In the genomic region with DNA sequence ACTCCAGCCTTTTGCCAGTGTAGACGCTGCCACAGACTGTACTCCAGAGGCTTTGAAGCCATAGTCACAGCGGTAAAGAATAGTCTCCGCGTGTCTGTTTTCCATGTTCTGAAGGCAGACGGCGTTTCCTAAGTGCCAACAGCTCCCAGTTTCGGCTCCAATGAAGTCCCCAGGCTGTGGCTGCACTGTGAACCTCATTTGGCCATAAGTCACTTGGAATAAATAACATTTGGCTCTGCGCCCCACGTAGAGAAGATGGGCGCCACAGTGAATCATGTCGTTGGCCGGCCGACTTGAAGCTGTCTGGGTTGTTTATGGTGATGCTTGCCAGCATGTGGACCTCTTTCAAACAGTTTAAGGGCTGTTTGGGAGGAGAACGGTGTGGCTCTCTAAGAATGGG, we compare ENCODE assay signal across 15 mouse cellular contexts.
A peak's percentile ranks its signal among the peaks of the same experiment; 100 is the strongest.
DNase-seq lines count a peak whose midpoint lies in the region; ATAC-seq and TF ChIP-seq lines count a peak whose summit lies in the region.
"Had no signal": no experiment of that assay in that cellular context is flagged by ENCODE, and none has a peak within 500 bp of the region (broad histone marks: within the 10 kb centered on the region; RNA-seq: fewer than 3 reads in every experiment).

No protein-coding gene starts in this region.

- H3K4me3 ChIP-seq in hindbrain, postnatal 0 days (ENCODE audit: low read length), result no peak overlapping the region
- no peak overlapping the region for H3K4me3 ChIP-seq in hindbrain, embryonic 13.5 days
- no peak overlapping the region for H3K4me3 ChIP-seq in lung, embryonic 14.5 days (ENCODE audit: low read depth, low read length)
- no peak overlapping the region for H3K4me3 ChIP-seq in lung, postnatal 0 days (ENCODE audit: low read depth, low read length)
- no peak overlapping the region for H3K4me3 ChIP-seq in midbrain, embryonic 16.5 days (ENCODE audit: low read depth, low read length)
- H3K4me3 ChIP-seq: embryonic facial prominence, embryonic 15.5 days; liver, embryonic 15.5 days; neural tube, embryonic 12.5 days had no signal

- WGBS in hindbrain, postnatal 0 days, result 49% methylated on average over 14 of the region's 14 CpGs
- 83% methylated on average over 14 of the region's 14 CpGs for WGBS in hindbrain, embryonic 13.5 days
- whole genome bisulfite sequencing in lung, embryonic 14.5 days, result 57% methylated on average over 14 of the region's 14 CpGs
- 58% methylated on average over 14 of the region's 14 CpGs for WGBS in lung, postnatal 0 days
- WGBS in midbrain, embryonic 16.5 days, result 90% methylated on average over 14 of the region's 14 CpGs

- H3K27me3 ChIP-seq in hindbrain, postnatal 0 days (ENCODE audit: insufficient read depth, low read length), result no peaks in the 10 kb centered on the region
- H3K27me3 ChIP-seq in hindbrain, embryonic 13.5 days, result no peaks in the 10 kb centered on the region
- no peaks in the 10 kb centered on the region for H3K27me3 ChIP-seq in lung, embryonic 14.5 days (ENCODE audit: insufficient read depth, low read length)
- H3K27me3 ChIP-seq in lung, postnatal 0 days (replicated peaks; ENCODE audit: insufficient read depth, low read length), result no peaks in the 10 kb centered on the region
- H3K27me3 ChIP-seq in midbrain, embryonic 16.5 days (ENCODE audit: control insufficient read depth, insufficient read depth, low read depth, low read length), result no peaks in the 10 kb centered on the region
- H3K27me3 ChIP-seq: embryonic facial prominence, embryonic 15.5 days; liver, embryonic 15.5 days; neural tube, embryonic 12.5 days had no signal

- no peak for TF ChIP-seq CTCF in hindbrain, postnatal 0 days (IDR thresholded peaks at IDR 0.05; ENCODE audit: low read depth)
- TF ChIP-seq CTCF in lung, embryonic 14.5 days (IDR thresholded peaks at IDR 0.05; ENCODE audit: low read depth), result no peak
- no peak for TF ChIP-seq CTCF in lung, postnatal 0 days (IDR thresholded peaks at IDR 0.05)

- no peak for TF ChIP-seq EP300 in lung, postnatal 0 days (IDR thresholded peaks at IDR 0.05)

- H3K27ac ChIP-seq in hindbrain, postnatal 0 days, result no peak overlapping the region
- H3K27ac ChIP-seq in hindbrain, embryonic 13.5 days, result no peak overlapping the region
- H3K27ac ChIP-seq in lung, embryonic 14.5 days (ENCODE audit: low read depth), result peak overlapping the region; percentile 14; the same call in 1 of the 2 replicates
- H3K27ac ChIP-seq in lung, postnatal 0 days (ENCODE audit: low read length), result no peak overlapping the region
- no peak overlapping the region for H3K27ac ChIP-seq in midbrain, embryonic 16.5 days (ENCODE audit: low read length)
- H3K27ac ChIP-seq: embryonic facial prominence, embryonic 15.5 days; liver, embryonic 15.5 days; neural tube, embryonic 12.5 days had no signal

- H3K9ac ChIP-seq in hindbrain, postnatal 0 days (replicated peaks; ENCODE audit: low read length), result no peak overlapping the region
- no peak overlapping the region for H3K9ac ChIP-seq in hindbrain, embryonic 13.5 days
- H3K9ac ChIP-seq in lung, embryonic 14.5 days, result no peak overlapping the region
- H3K9ac ChIP-seq in lung, postnatal 0 days (replicated peaks; ENCODE audit: low read depth), result no peak overlapping the region
- H3K9ac ChIP-seq in midbrain, embryonic 16.5 days (ENCODE audit: low read depth, low read length), result no peak overlapping the region
- H3K9ac ChIP-seq: embryonic facial prominence, embryonic 15.5 days; liver, embryonic 15.5 days; neural tube, embryonic 12.5 days had no signal

- no peaks in the 10 kb centered on the region for H3K9me3 ChIP-seq in hindbrain, postnatal 0 days (ENCODE audit: low read length)
- no peaks in the 10 kb centered on the region for H3K9me3 ChIP-seq in hindbrain, embryonic 13.5 days
- no peaks in the 10 kb centered on the region for H3K9me3 ChIP-seq in lung, embryonic 14.5 days (ENCODE audit: low read depth, low read length)
- no peaks in the 10 kb centered on the region for H3K9me3 ChIP-seq in lung, postnatal 0 days (ENCODE audit: low read length)
- H3K9me3 ChIP-seq in midbrain, embryonic 16.5 days (replicated peaks; ENCODE audit: control insufficient read depth, low read length, poor library complexity, severe bottlenecking), result no peaks in the 10 kb centered on the region
- H3K9me3 ChIP-seq: embryonic facial prominence, embryonic 15.5 days; liver, embryonic 15.5 days; neural tube, embryonic 12.5 days had no signal

- H3K4me1 ChIP-seq in hindbrain, postnatal 0 days (ENCODE audit: insufficient read depth, low read length), result no peaks in the 10 kb centered on the region
- H3K4me1 ChIP-seq in hindbrain, embryonic 13.5 days (replicated peaks), result no peaks in the 10 kb centered on the region
- H3K4me1 ChIP-seq in lung, embryonic 14.5 days (ENCODE audit: insufficient read depth), result no peaks in the 10 kb centered on the region
- no peaks in the 10 kb centered on the region for H3K4me1 ChIP-seq in lung, postnatal 0 days (ENCODE audit: insufficient read depth, low read depth, low read length)
- no peaks in the 10 kb centered on the region for H3K4me1 ChIP-seq in midbrain, embryonic 16.5 days (ENCODE audit: control insufficient read depth, insufficient read depth, low read length)
- H3K4me1 ChIP-seq: embryonic facial prominence, embryonic 15.5 days; liver, embryonic 15.5 days; neural tube, embryonic 12.5 days had no signal

- no peaks in the 10 kb centered on the region for H3K36me3 ChIP-seq in hindbrain, postnatal 0 days (ENCODE audit: insufficient read depth, low read length)
- no peaks in the 10 kb centered on the region for H3K36me3 ChIP-seq in hindbrain, embryonic 13.5 days
- no peaks in the 10 kb centered on the region for H3K36me3 ChIP-seq in lung, embryonic 14.5 days (ENCODE audit: insufficient read depth)
- H3K36me3 ChIP-seq in lung, postnatal 0 days (ENCODE audit: insufficient read depth, low read length), result no peaks in the 10 kb centered on the region
- no peaks in the 10 kb centered on the region for H3K36me3 ChIP-seq in midbrain, embryonic 16.5 days (ENCODE audit: control insufficient read depth, insufficient read depth, low read length)
- H3K36me3 ChIP-seq: embryonic facial prominence, embryonic 15.5 days; liver, embryonic 15.5 days; neural tube, embryonic 12.5 days had no signal

- no peak overlapping the region for H3K4me2 ChIP-seq in hindbrain, postnatal 0 days (ENCODE audit: low read depth, low read length)
- H3K4me2 ChIP-seq in hindbrain, embryonic 13.5 days, result no peak overlapping the region
- no peak overlapping the region for H3K4me2 ChIP-seq in lung, embryonic 14.5 days
- no peak overlapping the region; the same call in 1 of the 2 replicates for H3K4me2 ChIP-seq in lung, postnatal 0 days (replicated peaks; ENCODE audit: low read depth, low read length)
- no peak overlapping the region for H3K4me2 ChIP-seq in midbrain, embryonic 16.5 days (ENCODE audit: low read length)
- H3K4me2 ChIP-seq: embryonic facial prominence, embryonic 15.5 days; liver, embryonic 15.5 days; midbrain, embryonic 11.5 days; neural tube, embryonic 12.5 days had no signal

- peak; percentile 46 for DNase-seq in adrenal gland, postnatal 10 days
- DNase-seq in adrenal gland, postnatal 4 days (ENCODE audit: low spot score in 2 of 2), result no peak
- peak; percentile 73 for DNase-seq in hindbrain, postnatal 0 days (ENCODE audit: low spot score)
- peak; percentile 90 for DNase-seq in lung, embryonic 14.5 days
- no peak for DNase-seq in lung, postnatal 25 days (ENCODE audit: low spot score)
- peak; percentile 50 for DNase-seq in lung, postnatal 0 days (ENCODE audit: low spot score)
- DNase-seq: adrenal gland, adult 2 months; heart, postnatal 4 days; thymus, adult 2 months had no signal

- ATAC-seq in hindbrain, postnatal 0 days, result no peak
- ATAC-seq in hindbrain, embryonic 13.5 days (ENCODE audit: low FRiP score), result no peak
- peak; percentile 64; the same call in 1 of the 2 replicates for ATAC-seq in lung, embryonic 14.5 days (ENCODE audit: insufficient read depth)
- peak; percentile 38 for ATAC-seq in lung, postnatal 0 days
- no peak for ATAC-seq in midbrain, embryonic 16.5 days

Comparison
In these comparisons a context has a peak if more than half of its experiments do, and no peak if none do; other contexts are left out.
1. DNase-seq: peak in adrenal gland, postnatal 10 days (single experiment), hindbrain, postnatal 0 days (single experiment), lung, embryonic 14.5 days (single experiment) and lung, postnatal 0 days (single experiment); none in adrenal gland, postnatal 4 days (0 of 2) and lung, postnatal 25 days (single experiment).
2. ATAC-seq: peak in lung, embryonic 14.5 days (single experiment) and lung, postnatal 0 days (single experiment); none in hindbrain, postnatal 0 days (single experiment), hindbrain, embryonic 13.5 days (single experiment) and midbrain, embryonic 16.5 days (single experiment).